Mouse (Mus musculus): Measurements from ENCODE around the gene Serinc3. TPM values are rescaled to one million over a fixed set of nuclear protein-coding genes. Genes with fewer than 3 reads are reported as not detected.

Serinc3 gene
- polyA plus RNA-seq, 1 experiment = 262 TPM

DNA sequence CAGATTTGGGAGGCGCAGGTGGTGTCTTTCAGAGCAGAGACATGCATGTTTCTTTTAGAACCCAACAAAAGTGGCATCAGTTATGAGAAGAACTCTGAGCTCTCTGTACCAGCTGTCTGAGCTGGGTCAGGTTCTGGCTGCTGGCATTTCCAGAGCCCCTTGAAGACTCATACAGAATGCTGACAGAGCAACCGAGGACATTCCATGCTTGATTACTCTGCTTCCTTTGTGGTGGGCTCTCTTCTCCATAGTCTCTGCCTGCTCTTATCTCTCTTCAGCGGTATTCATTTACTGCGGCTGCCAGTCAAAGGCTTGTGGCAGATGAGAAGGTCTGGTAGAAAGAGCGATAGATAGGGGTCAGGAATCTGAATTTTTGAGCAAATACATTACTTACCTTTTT, 41.3 kb upstream of the Serinc3 start:
- Histone ChIP-seq H3K4me3 (ENCODE audit: insufficient read depth, low read length) (no peak overlapping the region), H3K4me1 (ENCODE audit: control insufficient read depth, insufficient read depth, low read length) (0 out of 2 replicates have a peak, but pooled peaks cover 2% of the 10 kb centered on the region), H3K27ac (ENCODE audit: insufficient read depth, low read length) (peak overlapping the region; percentile 44)
- TF ChIP-seq CTCF (IDR thresholded peaks at IDR 0.05; ENCODE audit: borderline replicate concordance, insufficient read depth, low read length) (no peak), POLR2A (IDR thresholded peaks at IDR 0.05; ENCODE audit: low read depth, low read length) (no peak)

DNA sequence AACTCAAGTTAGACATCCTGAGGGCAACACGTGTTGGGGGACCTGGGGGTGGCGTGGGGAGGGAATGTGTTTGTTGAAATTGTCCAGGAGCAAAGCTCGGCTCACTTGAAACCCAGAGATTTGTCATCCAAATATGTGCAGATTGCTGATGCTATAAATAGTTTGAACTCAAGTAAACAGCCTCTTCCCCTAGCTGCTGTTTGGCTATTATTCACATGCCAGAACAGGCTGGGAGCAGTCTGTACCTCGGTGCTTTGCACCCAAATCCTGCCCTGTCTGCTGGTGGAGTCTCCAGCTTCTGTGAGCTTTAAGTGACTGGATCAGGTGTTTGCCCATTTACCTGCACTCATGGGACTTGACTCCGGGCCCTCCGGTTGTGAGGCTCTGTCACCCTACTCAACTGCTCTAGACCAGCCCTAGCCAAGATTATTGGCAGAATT, 40.9 kb upstream of the Serinc3 start:
- TF ChIP-seq CTCF (IDR thresholded peaks at IDR 0.05; ENCODE audit: borderline replicate concordance, insufficient read depth, low read length) (no peak), POLR2A (IDR thresholded peaks at IDR 0.05; ENCODE audit: low read depth, low read length) (no peak)
- Histone ChIP-seq H3K4me1 (ENCODE audit: control insufficient read depth, insufficient read depth, low read length) (0 out of 2 replicates have a peak, but pooled peaks cover 2% of the 10 kb centered on the region), H3K27ac (ENCODE audit: insufficient read depth, low read length) (peak overlapping the region; percentile 44), H3K4me3 (ENCODE audit: insufficient read depth, low read length) (no peak overlapping the region)

DNA sequence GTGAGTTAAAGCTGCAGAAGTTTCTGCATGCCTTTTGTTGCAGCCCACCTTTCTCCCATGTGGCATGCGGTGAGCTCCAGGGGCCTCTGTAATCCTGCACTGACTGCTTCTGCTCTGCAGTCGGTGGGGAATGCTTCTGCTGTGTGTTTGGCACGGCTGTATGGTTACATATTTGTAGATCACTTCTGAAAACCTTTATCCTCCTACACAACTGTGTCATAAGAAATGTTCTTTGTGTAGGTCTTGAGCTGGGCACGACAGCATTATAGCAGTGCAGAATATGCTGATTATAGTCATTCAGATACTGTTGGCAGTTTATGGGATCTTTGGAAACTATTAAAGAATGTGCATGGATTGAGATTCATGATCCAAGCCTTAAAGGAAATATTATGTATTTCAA, 40.4 kb upstream of the Serinc3 start:
- TF ChIP-seq CTCF (IDR thresholded peaks at IDR 0.05; ENCODE audit: borderline replicate concordance, insufficient read depth, low read length) (no peak), POLR2A (IDR thresholded peaks at IDR 0.05; ENCODE audit: low read depth, low read length) (no peak)
- no peak overlapping the region for H3K4me3 ChIP-seq (ENCODE audit: insufficient read depth, low read length)
- peak overlapping the region; percentile 44 for H3K27ac ChIP-seq (ENCODE audit: insufficient read depth, low read length)
- H3K4me1 ChIP-seq (ENCODE audit: control insufficient read depth, insufficient read depth, low read length) = 0 out of 2 replicates have a peak, but pooled peaks cover 2% of the 10 kb centered on the region

DNA sequence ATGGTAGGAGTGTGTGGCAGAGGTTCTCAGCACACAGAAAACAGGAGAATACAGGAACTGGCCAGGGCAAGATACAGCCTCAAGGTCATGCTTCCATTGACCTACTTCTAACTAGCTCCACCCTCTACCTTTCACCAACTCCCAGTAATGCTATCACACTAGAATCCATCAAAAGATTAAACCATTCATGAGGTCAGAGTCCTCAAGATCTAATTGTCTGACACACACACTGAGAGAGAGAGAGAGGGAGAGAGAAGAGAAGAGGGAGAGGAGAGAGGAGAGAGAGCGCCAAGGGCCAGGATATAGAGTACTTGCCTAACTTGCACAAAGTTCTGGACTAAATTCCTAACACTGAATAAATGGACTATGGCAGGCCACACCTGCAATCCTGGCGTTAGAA, 37.4 kb upstream of the Serinc3 start:
- Histone ChIP-seq H3K27ac (ENCODE audit: insufficient read depth, low read length) (no peak overlapping the region), H3K4me3 (ENCODE audit: insufficient read depth, low read length) (no peak overlapping the region), H3K4me1 (ENCODE audit: control insufficient read depth, insufficient read depth, low read length) (0 out of 2 replicates have a peak, but pooled peaks cover 2% of the 10 kb centered on the region)
- TF ChIP-seq CTCF (IDR thresholded peaks at IDR 0.05; ENCODE audit: borderline replicate concordance, insufficient read depth, low read length) = no peak
- no peak for TF ChIP-seq POLR2A (IDR thresholded peaks at IDR 0.05; ENCODE audit: low read depth, low read length)

DNA sequence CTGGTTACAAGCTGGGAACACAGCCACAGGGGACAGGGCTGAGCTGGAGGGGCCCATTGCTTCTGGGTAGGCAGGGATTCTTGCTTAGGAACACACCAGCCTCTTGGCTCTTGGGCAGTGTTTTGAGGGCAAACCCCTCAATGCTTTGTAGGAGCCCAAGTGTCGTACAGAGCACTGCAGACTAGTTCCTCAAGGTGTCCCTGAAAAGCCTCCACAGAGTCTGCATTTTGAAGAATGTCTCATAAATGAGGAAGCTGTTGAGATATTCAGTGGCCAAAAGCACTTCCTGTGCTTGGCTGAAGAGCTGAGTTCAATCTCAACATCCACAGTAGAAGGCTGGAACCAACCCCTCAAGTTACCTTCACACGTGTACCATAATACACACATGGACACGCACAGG, 31.8 kb upstream of the Serinc3 start:
- H3K27ac ChIP-seq (ENCODE audit: insufficient read depth, low read length) = peak overlapping the region; percentile 94
- no peak for TF ChIP-seq POLR2A (IDR thresholded peaks at IDR 0.05; ENCODE audit: low read depth, low read length)
- TF ChIP-seq CTCF (IDR thresholded peaks at IDR 0.05; ENCODE audit: borderline replicate concordance, insufficient read depth, low read length) = no peak

DNA sequence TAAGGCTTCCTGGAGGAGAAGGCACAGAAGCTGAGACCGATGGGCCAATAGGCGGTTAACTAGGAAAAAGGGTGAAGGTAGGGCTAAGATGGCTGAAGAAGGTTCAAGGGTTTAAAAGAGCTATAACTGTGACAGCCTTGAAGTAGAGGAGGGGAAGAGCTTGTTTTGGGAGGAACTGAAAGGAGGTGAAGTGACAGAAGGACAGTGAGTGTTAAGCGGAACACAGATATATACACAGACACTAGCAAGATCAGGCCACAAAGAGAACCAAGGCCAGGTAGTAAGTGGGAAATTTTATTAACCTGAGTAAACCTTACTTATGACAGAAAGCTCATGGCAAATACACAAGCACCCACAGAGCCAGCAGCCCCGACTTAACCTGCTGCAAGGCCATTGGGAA, 31.4 kb upstream of the Serinc3 start:
- no peak overlapping the region for H3K4me3 ChIP-seq (ENCODE audit: insufficient read depth, low read length)
- H3K4me1 ChIP-seq (ENCODE audit: control insufficient read depth, insufficient read depth, low read length) = peaks cover 30% of the 10 kb centered on the region
- TF ChIP-seq CTCF (IDR thresholded peaks at IDR 0.05; ENCODE audit: borderline replicate concordance, insufficient read depth, low read length) (no peak), POLR2A (IDR thresholded peaks at IDR 0.05; ENCODE audit: low read depth, low read length) (no peak)
- peak overlapping the region; percentile 94 for H3K27ac ChIP-seq (ENCODE audit: insufficient read depth, low read length)

More for the DNA sequence above, 31.8 kb upstream of the Serinc3 start:
- Histone ChIP-seq H3K4me3 (ENCODE audit: insufficient read depth, low read length) (no peak overlapping the region), H3K4me1 (ENCODE audit: control insufficient read depth, insufficient read depth, low read length) (peaks cover 30% of the 10 kb centered on the region)

DNA sequence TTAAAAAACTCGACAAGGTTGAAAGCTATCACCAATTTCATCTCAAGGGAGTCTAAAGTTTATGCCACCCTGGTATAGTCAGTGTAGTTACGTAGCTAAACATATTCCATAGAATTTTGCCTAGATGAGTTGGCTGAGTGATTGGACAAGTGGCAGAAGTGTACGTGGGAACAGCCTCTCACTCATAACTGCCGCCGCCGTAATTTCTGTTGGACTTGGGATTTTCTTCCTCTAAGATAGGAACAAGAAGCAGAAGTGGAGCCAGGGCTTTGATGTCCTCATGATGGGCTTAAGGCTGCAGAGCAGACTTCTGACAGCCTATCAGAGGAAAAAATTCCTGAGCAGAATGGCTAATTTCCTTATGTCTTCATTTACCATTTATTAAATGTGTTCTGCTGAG, 30.7 kb upstream of the Serinc3 start:
- Histone ChIP-seq H3K4me1 (ENCODE audit: control insufficient read depth, insufficient read depth, low read length) (peaks cover 30% of the 10 kb centered on the region), H3K27ac (ENCODE audit: insufficient read depth, low read length) (peak overlapping the region; percentile 94), H3K4me3 (ENCODE audit: insufficient read depth, low read length) (no peak overlapping the region)
- TF ChIP-seq CTCF (IDR thresholded peaks at IDR 0.05; ENCODE audit: borderline replicate concordance, insufficient read depth, low read length) (no peak), POLR2A (IDR thresholded peaks at IDR 0.05; ENCODE audit: low read depth, low read length) (no peak)

DNA sequence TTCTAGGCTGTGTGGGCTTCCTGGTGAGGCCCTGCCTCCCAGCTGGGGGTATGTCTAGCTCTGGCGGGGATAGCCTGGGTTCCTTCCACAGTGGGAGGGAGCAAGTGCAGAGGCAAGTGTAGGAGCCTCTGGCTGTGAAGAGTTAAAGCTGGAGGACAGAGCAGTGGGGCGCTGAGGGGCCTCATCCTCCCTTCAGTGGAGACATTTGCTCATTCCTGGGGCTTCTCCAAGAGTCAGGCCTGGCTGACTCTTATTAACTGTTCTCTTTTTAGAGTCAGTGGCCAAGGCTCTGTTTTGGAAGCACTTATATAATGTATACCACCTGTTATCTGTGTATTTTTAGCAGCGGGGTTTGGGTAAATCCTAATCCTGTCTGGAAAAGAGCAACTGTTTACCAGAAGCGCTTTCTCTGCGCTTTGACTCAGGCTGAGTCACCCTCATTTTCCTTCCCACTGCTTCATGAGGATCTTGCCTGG, 30.3 kb upstream of the Serinc3 start:
- TF ChIP-seq CTCF (IDR thresholded peaks at IDR 0.05; ENCODE audit: borderline replicate concordance, insufficient read depth, low read length) = no peak
- TF ChIP-seq POLR2A (IDR thresholded peaks at IDR 0.05; ENCODE audit: low read depth, low read length) = no peak
- H3K4me3 ChIP-seq (ENCODE audit: insufficient read depth, low read length) = no peak overlapping the region
- peaks cover 30% of the 10 kb centered on the region for H3K4me1 ChIP-seq (ENCODE audit: control insufficient read depth, insufficient read depth, low read length)
- H3K27ac ChIP-seq (ENCODE audit: insufficient read depth, low read length) = peak overlapping the region; percentile 96

DNA sequence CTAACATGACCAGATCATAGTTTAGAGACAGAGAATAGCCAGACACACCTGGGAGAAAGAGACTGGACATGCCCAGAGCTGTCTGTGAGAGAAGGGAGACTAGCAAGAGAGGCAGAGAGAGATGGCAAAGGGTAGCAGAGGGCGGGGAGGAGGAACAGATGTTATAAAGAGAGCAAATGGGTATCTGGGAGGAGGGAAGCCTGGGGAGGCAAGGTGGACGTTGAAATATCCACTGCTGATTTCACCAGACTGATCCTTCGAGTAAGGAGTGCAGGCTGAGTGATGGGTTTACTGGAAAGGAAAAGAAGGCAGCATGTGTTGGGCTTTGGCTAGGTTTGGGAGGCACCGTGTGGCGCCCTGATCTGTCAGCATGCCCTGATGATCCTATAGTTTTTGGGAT, 29.5 kb upstream of the Serinc3 start:
- Histone ChIP-seq H3K4me3 (ENCODE audit: insufficient read depth, low read length) (no peak overlapping the region), H3K4me1 (ENCODE audit: control insufficient read depth, insufficient read depth, low read length) (peaks cover 30% of the 10 kb centered on the region), H3K27ac (ENCODE audit: insufficient read depth, low read length) (peak overlapping the region; percentile 96)
- TF ChIP-seq CTCF (IDR thresholded peaks at IDR 0.05; ENCODE audit: borderline replicate concordance, insufficient read depth, low read length) = no peak
- TF ChIP-seq POLR2A (IDR thresholded peaks at IDR 0.05; ENCODE audit: low read depth, low read length) = no peak

DNA sequence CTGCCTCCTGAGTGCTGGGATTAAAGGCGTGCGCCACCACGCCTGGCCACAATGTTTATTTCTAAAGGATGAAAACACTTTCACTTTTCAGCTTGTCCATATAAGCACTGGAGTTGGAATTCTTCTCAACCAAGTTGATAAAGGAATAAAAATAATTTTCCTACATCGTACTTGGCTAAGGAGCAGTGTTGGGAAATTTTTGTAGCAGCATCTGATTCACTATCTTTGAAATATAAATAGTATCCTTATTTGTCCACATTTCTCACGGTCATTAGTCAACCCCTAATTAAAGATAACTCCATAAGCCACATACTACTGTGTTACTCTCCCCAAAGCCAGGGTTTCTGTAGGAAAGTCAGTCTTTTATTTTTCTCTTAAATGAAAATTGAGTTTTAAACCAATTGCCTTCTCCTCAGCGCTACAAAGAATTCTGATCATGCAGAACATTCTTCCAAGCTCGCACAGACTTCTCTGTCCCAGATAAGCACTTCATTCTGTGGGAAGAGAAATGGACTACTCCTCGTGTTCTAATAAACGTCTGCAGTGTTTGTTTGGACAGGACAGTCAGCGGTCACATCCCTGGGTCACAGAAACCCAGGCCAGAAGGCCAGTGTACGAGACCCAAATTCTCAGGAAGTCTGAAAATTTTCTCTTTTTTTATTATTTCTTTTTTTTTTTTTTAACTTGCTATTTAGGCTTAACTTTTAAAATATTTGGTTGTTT, 26.1 kb upstream of the Serinc3 start:
- TF ChIP-seq POLR2A (IDR thresholded peaks at IDR 0.05; ENCODE audit: low read depth, low read length) (no peak), CTCF (IDR thresholded peaks at IDR 0.05; ENCODE audit: borderline replicate concordance, insufficient read depth, low read length) (no peak)
- H3K4me3 ChIP-seq (ENCODE audit: insufficient read depth, low read length) = no peak overlapping the region
- peaks cover 21% of the 10 kb centered on the region for H3K4me1 ChIP-seq (ENCODE audit: control insufficient read depth, insufficient read depth, low read length)
- no peak overlapping the region for H3K27ac ChIP-seq (ENCODE audit: insufficient read depth, low read length)
